ENCODE assay signal across 25 mouse cellular contexts in genomic region chr13:94241892-94242524, GRCm38 (mm10). TPM values are rescaled to one million over a fixed set of nuclear protein-coding genes. Genes with fewer than 3 reads are reported as not detected.
DNase-seq lines count a peak whose midpoint lies in the region; ATAC-seq and TF ChIP-seq lines count a peak whose summit lies in the region.
"Had no signal": no experiment of that assay in that cellular context is flagged by ENCODE, and none has a peak within 500 bp of the region (broad histone marks: within the 10 kb centered on the region; RNA-seq: fewer than 3 reads in every experiment).

No protein-coding gene starts in this region.

- no peaks in the 10 kb centered on the region for H3K36me3 ChIP-seq in intestine, embryonic 15.5 days
- H3K36me3 ChIP-seq in intestine, postnatal 0 days (ENCODE audit: control insufficient read depth, insufficient read depth): no peaks in the 10 kb centered on the region; the same call in 1 of the 2 replicates
- no peaks in the 10 kb centered on the region for H3K36me3 ChIP-seq in kidney, postnatal 0 days (ENCODE audit: insufficient read depth, low read length)
- no peaks in the 10 kb centered on the region for H3K36me3 ChIP-seq in neural tube, embryonic 11.5 days (ENCODE audit: control insufficient read depth, insufficient read depth, low read length)
- no peaks in the 10 kb centered on the region for H3K36me3 ChIP-seq in neural tube, embryonic 15.5 days
- H3K36me3 ChIP-seq: liver, embryonic 13.5 days; midbrain, embryonic 15.5 days had no signal

- H3K27me3 ChIP-seq in intestine, embryonic 15.5 days (replicated peaks): no peaks in the 10 kb centered on the region
- H3K27me3 ChIP-seq in intestine, postnatal 0 days (replicated peaks; ENCODE audit: control insufficient read depth, insufficient read depth, low read length): no peaks in the 10 kb centered on the region
- no peaks in the 10 kb centered on the region for H3K27me3 ChIP-seq in kidney, postnatal 0 days (ENCODE audit: insufficient read depth, low read length)
- H3K27me3 ChIP-seq in neural tube, embryonic 11.5 days (ENCODE audit: control insufficient read depth, insufficient read depth, low read length): no peaks in the 10 kb centered on the region
- H3K27me3 ChIP-seq in neural tube, embryonic 15.5 days (replicated peaks): no peaks in the 10 kb centered on the region
- H3K27me3 ChIP-seq: CH12.LX; forebrain, embryonic 13.5 days; liver, embryonic 13.5 days; midbrain, embryonic 15.5 days had no signal

- no peak overlapping the region for H3K9ac ChIP-seq in intestine, embryonic 15.5 days
- H3K9ac ChIP-seq in intestine, postnatal 0 days (ENCODE audit: low read depth, low read length): no peak overlapping the region
- H3K9ac ChIP-seq in kidney, postnatal 0 days (ENCODE audit: low read depth, low read length): no peak overlapping the region
- no peak overlapping the region for H3K9ac ChIP-seq in neural tube, embryonic 11.5 days (ENCODE audit: low read length)
- no peak overlapping the region for H3K9ac ChIP-seq in neural tube, embryonic 15.5 days (replicated peaks)
- H3K9ac ChIP-seq: forebrain, embryonic 13.5 days; liver, embryonic 13.5 days; lung, embryonic 14.5 days; midbrain, embryonic 15.5 days had no signal

- H3K9me3 ChIP-seq in intestine, embryonic 15.5 days: no peaks in the 10 kb centered on the region
- H3K9me3 ChIP-seq in intestine, postnatal 0 days (ENCODE audit: control insufficient read depth): no peaks in the 10 kb centered on the region
- no peaks in the 10 kb centered on the region for H3K9me3 ChIP-seq in kidney, postnatal 0 days (replicated peaks; ENCODE audit: low read length)
- no peaks in the 10 kb centered on the region for H3K9me3 ChIP-seq in neural tube, embryonic 11.5 days (ENCODE audit: control insufficient read depth, low read length)
- H3K9me3 ChIP-seq in neural tube, embryonic 15.5 days (replicated peaks): no peaks in the 10 kb centered on the region
- H3K9me3 ChIP-seq: forebrain, embryonic 13.5 days; liver, embryonic 13.5 days; midbrain, embryonic 15.5 days had no signal

- ATAC-seq in intestine, embryonic 15.5 days: peak; percentile 58; the same call in 1 of the 2 replicates
- ATAC-seq in intestine, postnatal 0 days: no peak
- ATAC-seq in kidney, postnatal 0 days (replicated peaks; ENCODE audit: low FRiP score, low read depth): peak; percentile 40; the same call in 1 of the 2 replicates
- ATAC-seq in neural tube, embryonic 11.5 days (ENCODE audit: insufficient read depth, low FRiP score, low TSS enrichment): no peak
- ATAC-seq in neural tube, embryonic 15.5 days (ENCODE audit: low FRiP score): no peak
- ATAC-seq: forebrain, embryonic 13.5 days; hindbrain, embryonic 16.5 days; midbrain, embryonic 15.5 days had no signal

- no peak overlapping the region for H3K4me3 ChIP-seq in intestine, embryonic 15.5 days (replicated peaks)
- no peak overlapping the region for H3K4me3 ChIP-seq in intestine, postnatal 0 days (ENCODE audit: low read depth, low read length)
- H3K4me3 ChIP-seq in kidney, postnatal 0 days (replicated peaks; ENCODE audit: low read depth, low read length): no peak overlapping the region
- no peak overlapping the region for H3K4me3 ChIP-seq in neural tube, embryonic 11.5 days (ENCODE audit: low read depth, low read length)
- no peak overlapping the region for H3K4me3 ChIP-seq in neural tube, embryonic 15.5 days (replicated peaks)
- H3K4me3 ChIP-seq: forebrain, embryonic 13.5 days; liver, embryonic 13.5 days; midbrain, embryonic 15.5 days had no signal

- H3K27ac ChIP-seq in intestine, embryonic 15.5 days: no peak overlapping the region
- no peak overlapping the region for H3K27ac ChIP-seq in intestine, postnatal 0 days (ENCODE audit: low read depth, low read length)
- no peak overlapping the region for H3K27ac ChIP-seq in kidney, postnatal 0 days
- H3K27ac ChIP-seq in neural tube, embryonic 11.5 days (ENCODE audit: low read depth, low read length): 0 out of 2 replicates have a peak overlapping the region, but pooled peaks have one; percentile 17
- H3K27ac ChIP-seq in neural tube, embryonic 15.5 days (replicated peaks): no peak overlapping the region
- H3K27ac ChIP-seq: forebrain, embryonic 13.5 days; liver, embryonic 13.5 days; midbrain, embryonic 15.5 days; stomach, postnatal 0 days had no signal

- WGBS in intestine, embryonic 15.5 days: 47% methylated on average over 4 of the region's 4 CpGs
- WGBS in intestine, postnatal 0 days: 49% methylated on average over 4 of the region's 4 CpGs
- 62% methylated on average over 4 of the region's 4 CpGs for WGBS in kidney, postnatal 0 days
- WGBS in neural tube, embryonic 11.5 days: 45% methylated on average over 4 of the region's 4 CpGs
- 44% methylated on average over 4 of the region's 4 CpGs for WGBS in neural tube, embryonic 15.5 days

- no peak overlapping the region for H3K4me2 ChIP-seq in intestine, embryonic 15.5 days (replicated peaks)
- H3K4me2 ChIP-seq in intestine, postnatal 0 days (replicated peaks; ENCODE audit: low read depth): no peak overlapping the region
- no peak overlapping the region for H3K4me2 ChIP-seq in kidney, postnatal 0 days (ENCODE audit: low read length)
- H3K4me2 ChIP-seq in neural tube, embryonic 11.5 days (ENCODE audit: low read depth): no peak overlapping the region
- H3K4me2 ChIP-seq in neural tube, embryonic 15.5 days: no peak overlapping the region
- H3K4me2 ChIP-seq: forebrain, embryonic 13.5 days; liver, embryonic 13.5 days; lung, embryonic 14.5 days; midbrain, embryonic 15.5 days had no signal

- H3K4me1 ChIP-seq in intestine, embryonic 15.5 days (replicated peaks): no peaks in the 10 kb centered on the region
- no peaks in the 10 kb centered on the region for H3K4me1 ChIP-seq in intestine, postnatal 0 days (replicated peaks; ENCODE audit: control insufficient read depth, insufficient read depth, low read length)
- no peaks in the 10 kb centered on the region for H3K4me1 ChIP-seq in kidney, postnatal 0 days (replicated peaks; ENCODE audit: insufficient read depth, low read length)
- no peaks in the 10 kb centered on the region for H3K4me1 ChIP-seq in neural tube, embryonic 11.5 days (ENCODE audit: control insufficient read depth, insufficient read depth, low read length)
- no peaks in the 10 kb centered on the region for H3K4me1 ChIP-seq in neural tube, embryonic 15.5 days

- TF ChIP-seq CTCF in intestine, postnatal 0 days (IDR thresholded peaks at IDR 0.05; ENCODE audit: low read depth): no peak
- no peak for TF ChIP-seq CTCF in kidney, postnatal 0 days (IDR thresholded peaks at IDR 0.05; ENCODE audit: low read depth)

- peak; percentile 36 for DNase-seq in kidney, postnatal 0 days (ENCODE audit: low spot score)
- DNase-seq in kidney, postnatal 14 days: no peak
- DNase-seq in neural tube, embryonic 11.5 days (ENCODE audit: low spot score): no peak
- peak; percentile 32 for DNase-seq in yolk sac, embryonic 10.5 days (ENCODE audit: low spot score)
- DNase-seq in left cerebral cortex, adult 11 months (ENCODE audit: low spot score): no peak
- DNase-seq: adrenal gland, adult 8-10 months; cerebellum, adult 9-10 months; cerebellum, postnatal 36 days; gastrocnemius, postnatal 14 days; heart, postnatal 14 days; layer of hippocampus, adult 9-11 months; liver, embryonic 13.5 days; lung, embryonic 14.5 days; lung, postnatal 14 days; right cerebral cortex, adult 18-20 months; right cerebral cortex, postnatal 4 days; thymus, postnatal 4 days had no signal

RNA-seq across cellular contexts. Expression of gene Scamp1, which starts 43.6 kb away (rescaled TPM):
- polyA plus RNA-seq in intestine, embryonic 15.5 days (2015; fragmentation: Nextera tagmentation; extraction: Ambion mirVana): 29.1 and 29.3 TPM in 2 replicates
- polyA plus RNA-seq in intestine, postnatal 0 days (2015; fragmentation: Nextera tagmentation; extraction: Ambion mirVana): 11.8 and 14.0 TPM in 2 replicates
- polyA plus RNA-seq in kidney, postnatal 0 days (2015; fragmentation: Nextera tagmentation; extraction: Ambion mirVana): 27.2 and 29.4 TPM in 2 replicates
- polyA plus RNA-seq in neural tube, embryonic 11.5 days (2014; fragmentation: Nextera tagmentation; extraction: Ambion mirVana): 39.2 and 46.4 TPM in 2 replicates
- 148 and 167 TPM in 2 replicates for polyA plus RNA-seq in neural tube, embryonic 15.5 days (2015; fragmentation: Nextera tagmentation; extraction: Ambion mirVana)

Comparison
In these comparisons a context has a peak if more than half of its experiments do, and no peak if none do; other contexts are left out.
1. ATAC-seq: peak in intestine, embryonic 15.5 days (single experiment) and kidney, postnatal 0 days (single experiment); none in intestine, postnatal 0 days (single experiment), neural tube, embryonic 11.5 days (single experiment) and neural tube, embryonic 15.5 days (single experiment).
2. DNase-seq: peak in kidney, postnatal 0 days (single experiment) and yolk sac, embryonic 10.5 days (single experiment); none in kidney, postnatal 14 days (single experiment), neural tube, embryonic 11.5 days (single experiment) and left cerebral cortex, adult 11 months (single experiment).